Mouse (Mus musculus) Muller cell, postnatal 12 days (primary cell): Measurements from ENCODE around the gene Tulp1.

ENCODE experiments used
- DNase-seq: peaks from one replicate; pipeline ENCODE4 v3.0.0-alpha.2; 2015; ENCODE audit errors: inconsistent ontology term

Gene Tulp1

DNA sequence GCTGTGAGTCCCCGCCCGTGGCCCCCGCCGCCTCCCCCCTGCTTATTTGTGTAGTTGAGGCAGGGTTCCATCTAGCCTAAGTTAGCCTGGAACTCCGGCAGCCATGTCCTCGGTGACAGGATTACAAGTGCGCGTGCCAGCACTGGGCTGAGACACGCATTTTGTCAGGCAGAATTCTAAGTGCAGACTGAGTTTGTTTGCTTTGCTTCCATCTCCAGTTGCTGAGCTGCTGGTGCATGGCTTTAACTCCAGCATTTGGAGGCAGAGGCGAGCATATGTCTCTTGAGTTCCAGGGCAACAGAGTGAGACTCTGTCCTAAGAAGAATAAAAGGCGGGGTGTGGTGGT, 51.2 kb downstream of the Tulp1 start:
- DNase-seq = no peak

DNA sequence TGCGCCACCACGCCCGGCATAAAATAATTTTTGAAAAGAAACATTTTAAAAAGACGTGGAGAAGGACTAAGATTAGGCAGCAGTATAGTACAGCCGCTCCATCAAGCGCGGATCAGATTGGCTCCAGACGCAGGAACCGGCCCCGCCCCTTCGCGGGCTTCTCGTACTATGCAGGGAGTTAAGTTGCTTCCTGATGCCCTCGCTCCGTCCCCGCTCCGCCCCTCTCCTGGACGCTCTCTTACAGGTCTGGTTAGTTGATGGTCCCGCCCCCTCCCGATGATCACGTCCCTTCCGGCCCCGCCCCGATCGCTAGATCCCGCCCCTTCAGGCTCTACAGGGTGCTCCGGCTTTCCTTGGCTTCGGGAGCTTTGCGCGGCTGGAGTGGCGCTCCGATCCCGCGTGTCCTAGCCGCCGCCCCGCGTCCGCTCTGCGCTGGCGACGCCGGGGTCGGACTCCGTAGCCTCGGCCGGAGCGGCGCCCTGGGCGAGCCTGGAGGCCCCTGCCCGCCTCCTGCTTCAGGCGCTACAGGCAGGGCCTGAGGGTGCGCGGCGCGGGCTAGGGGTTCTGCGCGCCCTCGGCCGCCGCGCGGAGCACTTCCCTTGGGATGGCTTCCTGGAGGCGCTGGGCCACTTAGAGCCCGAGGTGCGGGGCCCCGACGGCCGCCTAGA, 51.7 kb downstream of the Tulp1 start, which contains the start of gene Fance:
TSS of gene Fance (plus strand) at position 308 of the 668 bp plus-strand sequence.
- DNase-seq = peak; percentile 100

DNA sequence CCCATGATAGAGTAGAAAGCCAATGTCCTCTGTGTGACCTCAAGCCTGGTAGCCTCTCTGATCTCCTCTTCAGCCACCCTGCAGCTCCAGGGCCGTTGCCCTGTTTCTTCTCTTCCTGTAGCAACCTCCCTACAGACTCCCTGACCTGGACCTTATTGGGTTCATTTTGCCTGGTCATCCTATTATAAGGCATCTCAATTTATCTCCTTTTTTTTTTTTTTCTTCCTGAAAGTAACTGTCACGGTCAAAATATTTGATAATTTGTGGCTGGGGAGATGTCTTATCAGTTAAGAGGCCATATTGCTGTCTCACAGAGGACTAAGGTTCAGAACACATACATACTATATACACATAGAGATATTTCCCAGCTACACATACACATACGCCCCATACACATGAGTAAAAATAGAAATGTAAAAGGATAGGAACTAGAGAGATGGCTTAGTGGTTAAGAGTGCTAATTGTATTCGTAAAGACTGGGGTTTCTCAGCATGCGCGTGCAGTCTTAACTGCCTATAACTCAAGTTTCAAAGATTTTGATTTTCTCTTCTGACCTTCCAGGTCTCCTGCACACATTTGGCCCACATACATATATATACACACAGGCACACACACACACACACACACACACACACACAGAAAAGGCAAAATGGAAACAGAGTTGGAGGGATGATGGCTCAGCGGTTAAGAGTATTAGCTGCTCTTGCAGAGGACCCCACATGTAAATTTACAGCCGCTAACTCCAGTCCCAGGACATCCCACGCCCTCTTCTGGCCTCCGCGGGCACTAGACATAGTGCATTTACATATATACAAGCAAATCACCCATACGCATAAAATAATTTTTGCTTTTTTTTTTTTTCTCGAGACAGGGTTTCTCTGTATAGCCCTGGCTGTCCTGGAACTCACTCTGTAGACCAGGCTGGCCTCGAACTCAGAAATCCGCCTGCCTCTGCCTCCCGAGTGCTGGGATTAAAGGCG, 52.5 kb downstream of the Tulp1 start:
- no peak for DNase-seq

DNA sequence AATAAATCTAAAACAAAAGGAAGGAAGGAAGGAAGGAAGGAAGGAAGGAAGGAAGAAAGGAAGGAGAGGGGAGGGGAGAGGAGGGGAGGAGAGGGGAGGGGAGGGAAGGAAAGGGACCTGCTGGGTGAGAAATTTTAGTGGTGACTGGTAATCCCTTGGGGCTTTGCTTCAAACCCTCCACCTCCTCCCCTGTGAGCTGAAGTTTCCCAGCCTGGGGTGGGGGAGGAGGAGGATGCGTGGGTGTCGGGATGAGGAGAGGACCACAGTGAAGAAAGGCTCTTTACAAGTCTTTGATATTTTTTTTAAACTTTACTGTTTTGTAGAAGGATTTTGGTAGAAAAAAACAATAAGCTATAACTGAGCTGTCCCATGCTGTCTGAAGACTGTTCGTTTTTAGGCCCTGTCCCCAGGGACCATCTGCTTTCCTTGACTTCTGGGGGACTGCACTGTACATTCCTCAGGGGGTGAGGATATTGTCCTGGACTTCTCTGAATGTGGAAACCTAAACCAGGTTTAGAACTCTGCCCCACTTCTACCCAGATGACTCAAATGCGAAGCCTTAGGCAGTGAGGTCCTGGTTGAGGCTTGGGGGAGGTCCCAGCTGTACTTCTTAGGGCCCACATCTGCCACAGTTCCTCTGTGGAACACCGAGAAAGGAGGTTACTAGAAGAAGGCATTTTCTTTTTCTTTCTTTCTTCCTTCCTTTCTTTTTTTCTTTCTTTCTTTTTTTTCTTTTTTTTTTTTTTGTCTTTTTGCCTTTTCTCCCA, 53.5 kb downstream of the Tulp1 start:
- no peak for DNase-seq

DNA sequence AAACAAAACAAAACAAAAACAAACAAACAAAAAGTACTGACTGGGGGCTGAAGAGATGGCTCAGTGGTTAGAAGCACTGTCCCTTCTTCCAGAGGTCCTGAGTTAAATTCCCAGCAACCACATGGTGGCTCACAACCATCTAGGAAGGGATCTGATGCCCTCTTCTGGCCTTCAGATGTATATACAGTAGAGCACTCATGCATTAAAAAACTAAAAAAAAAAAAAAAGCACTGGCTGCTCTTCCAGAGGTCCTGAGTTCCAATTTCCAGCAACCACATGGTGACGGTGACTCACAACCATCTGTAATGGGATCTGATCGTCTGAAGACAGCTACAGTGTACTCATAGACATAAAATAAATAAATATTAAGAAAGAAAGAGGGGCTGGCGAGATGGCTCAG, 54.2 kb downstream of the Tulp1 start:
- DNase-seq = no peak

DNA sequence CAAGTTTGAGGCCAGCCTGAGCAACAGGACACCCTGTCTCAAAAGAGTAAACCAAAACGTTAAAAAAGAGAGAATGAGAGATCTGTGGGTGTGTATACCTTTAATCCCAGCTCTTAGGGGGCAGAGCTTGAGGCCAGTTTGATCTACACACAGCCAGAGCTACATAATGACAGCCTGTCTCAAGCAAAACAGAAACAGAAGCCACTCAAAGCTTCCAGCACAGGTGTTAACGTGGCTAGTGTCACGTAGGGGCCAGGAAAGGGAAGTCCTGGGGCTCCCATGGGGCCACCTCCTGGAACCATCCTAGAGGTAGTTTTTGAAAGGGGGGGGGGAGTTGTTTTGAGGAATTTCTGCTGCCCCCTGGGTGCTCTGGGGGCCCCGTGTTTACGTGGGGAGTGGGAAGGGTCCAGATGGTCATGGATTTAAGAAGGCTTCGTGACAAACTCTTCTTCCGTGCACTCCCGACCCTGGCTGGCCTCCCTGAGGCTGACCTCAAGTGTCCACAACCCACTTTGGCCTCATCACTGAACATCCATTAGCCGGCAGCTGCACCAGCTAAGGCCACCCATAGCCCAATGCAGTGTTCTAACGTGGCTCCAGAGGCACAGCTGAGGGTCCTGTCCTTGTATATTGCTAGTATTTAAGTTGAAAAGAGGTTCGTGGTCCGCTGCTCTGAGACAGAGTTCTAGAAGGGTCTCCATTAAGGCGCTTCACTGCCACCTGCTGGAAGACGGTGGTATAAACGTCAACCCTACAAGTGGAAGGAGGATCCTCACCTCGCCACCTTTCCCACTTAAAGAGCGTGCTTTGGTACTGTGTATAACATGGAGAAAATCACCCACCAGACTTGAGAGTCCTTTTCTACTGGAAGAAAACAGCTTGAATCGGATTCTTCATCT, 56.5 kb downstream of the Tulp1 start:
- peak; percentile 64 for DNase-seq

DNA sequence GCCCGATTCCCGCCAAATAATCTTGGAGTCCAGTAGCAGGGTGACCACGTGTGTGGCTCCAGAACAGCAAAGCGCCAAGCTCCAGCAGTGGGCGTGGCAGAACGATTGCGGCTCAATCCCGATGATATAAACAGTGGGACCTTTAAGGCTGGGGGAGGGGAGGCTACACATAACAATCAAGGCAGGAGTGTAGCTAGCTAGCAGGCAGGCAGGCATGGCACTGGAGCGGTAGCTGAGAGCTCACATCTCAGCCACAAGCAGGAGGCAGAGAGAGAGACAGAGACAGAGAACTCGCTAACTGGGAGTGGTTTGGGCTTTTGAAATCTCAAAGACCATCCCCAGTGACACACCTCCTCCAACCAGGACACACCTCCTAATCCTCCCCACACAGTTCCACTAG, 59.9 kb downstream of the Tulp1 start:
- no peak for DNase-seq
